Mouse (Mus musculus) liver, embryonic 13.5 days (tissue): ENCODE data around the gene P3h1. TPM values are rescaled to one million over a fixed set of nuclear protein-coding genes. Genes with fewer than 3 reads are reported as not detected.

ENCODE experiments used
- ATAC-seq: fragments of 200-750 bp; cut with Nextera tagmentation; 2 replicates; pipeline ENCODE4 v1.8.0; 2017; ENCODE audit warnings: low read depth, mild to moderate bottlenecking, moderate number of reproducible peaks, moderate library complexity
- DNase-seq: peaks from one replicate; pipeline ENCODE4 v3.0.0; 2022
- H3K27ac ChIP-seq: fragments of 300-500 bp; sonication (generic); 2 replicates; pipeline ENCODE4 v1.5.1; 2015; ENCODE audit warnings: moderate library complexity, mild to moderate bottlenecking, inconsistent platforms
- H3K27me3 ChIP-seq: fragments of 300-500 bp; sonication (generic); 2 replicates; pipeline ENCODE4 v1.6.1; 2015; ENCODE audit warnings: mild to moderate bottlenecking, inconsistent platforms
- H3K36me3 ChIP-seq: fragments of 300-500 bp; sonication (generic); 2 replicates; pipeline ENCODE4 v1.6.1; 2015; ENCODE audit warnings: mild to moderate bottlenecking, inconsistent platforms
- H3K4me1 ChIP-seq: fragments of 300-500 bp; sonication (generic); replicated peaks from 2 replicates; pipeline ENCODE4 v1.6.1; 2015; ENCODE audit warnings: inconsistent platforms
- H3K4me2 ChIP-seq: fragments of 300-500 bp; sonication (generic); 2 replicates; pipeline ENCODE4 v1.6.1; 2015; ENCODE audit warnings: inconsistent platforms, mild to moderate bottlenecking, moderate library complexity
- H3K4me3 ChIP-seq: fragments of 300-500 bp; sonication (generic); replicated peaks from 2 replicates; pipeline ENCODE4 v1.5.1; 2015; ENCODE audit warnings: mild to moderate bottlenecking, inconsistent platforms
- H3K9ac ChIP-seq: fragments of 300-500 bp; sonication (generic); 2 replicates; pipeline ENCODE4 v1.6.1; 2015; ENCODE audit warnings: mild to moderate bottlenecking, inconsistent platforms
- H3K9me3 ChIP-seq: fragments of 300-500 bp; sonication (generic); replicated peaks from 2 replicates; pipeline ENCODE4 v1.6.1; 2016; ENCODE audit warnings: inconsistent platforms
- WGBS: fragments of 180-500 bp; shearing (Covaris S2); methylation state at CpG from one replicate; pipeline ENCODE4 v1.1.7; 2015; ENCODE audit not compliant: insufficient replicate concordance; 5-methylcytosine and 5-hydroxymethylcytosine counted together
- polyA plus RNA-seq: library from polyadenylated mRNA; unstranded; fragments of >200 nt; fragmentation: Nextera tagmentation; extraction: Ambion mirVana; gene quantifications from 2 replicates; pipeline ENCODE4 v1.2.1, GENCODE M21; 2015

P3h1 gene
- 9.3 and 9.4 TPM in 2 replicates for polyA plus RNA-seq

DNA sequence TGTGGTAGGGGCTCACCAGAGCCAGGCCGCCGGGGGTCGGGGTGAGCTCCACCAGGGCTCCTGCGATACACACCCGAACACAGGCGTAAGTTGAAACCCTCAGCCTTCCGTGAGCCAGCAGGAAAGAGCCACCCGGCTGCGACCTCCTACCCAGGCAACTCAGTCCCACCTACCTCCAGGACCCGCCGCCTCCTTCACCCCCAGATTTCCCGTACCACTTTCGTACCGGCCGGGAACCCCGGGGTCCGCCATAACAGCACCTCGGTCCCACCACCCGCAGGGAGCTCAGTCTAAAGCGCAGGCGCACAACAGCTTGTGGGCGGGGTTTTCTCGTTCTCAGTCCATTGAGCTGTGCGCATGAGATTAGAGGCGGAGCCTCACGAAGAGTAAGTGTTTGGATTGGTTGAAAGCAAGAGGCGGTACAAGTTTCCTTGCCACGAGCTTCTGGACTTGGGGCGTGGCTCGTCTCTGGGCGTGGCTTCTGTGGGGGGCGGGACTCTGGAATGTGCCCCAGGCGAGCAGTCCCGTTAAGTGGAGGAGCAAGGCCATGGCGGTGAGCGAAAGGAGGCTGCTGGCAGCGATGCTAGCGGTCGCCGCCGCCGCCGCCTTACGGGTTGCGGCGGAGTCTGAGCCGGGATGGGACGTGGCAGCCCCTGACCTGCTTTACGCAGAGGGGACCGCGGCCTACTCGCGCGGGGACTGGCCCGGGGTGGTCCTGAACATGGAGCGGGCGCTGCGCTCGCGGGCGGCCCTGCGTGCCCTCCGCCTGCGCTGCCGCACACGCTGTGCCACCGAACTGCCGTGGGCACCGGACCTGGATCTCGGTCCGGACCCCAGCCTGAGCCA is at the start of gene P3h1, which contains the start of gene AU022252:
P3h1 (plus strand) TSS at position 506 of the 846 bp plus-strand sequence.
AU022252 (minus strand) TSS at position 303 of the 846 bp plus-strand sequence.
- peaks cover 21% of the 10 kb centered on the region for H3K36me3 ChIP-seq
- peak; percentile 99 for DNase-seq
- no peaks in the 10 kb centered on the region for H3K9me3 ChIP-seq
- H3K27ac ChIP-seq: peak within 1 kb of the TSS; percentile 59
- peak within 1 kb of the TSS; percentile 99 for H3K4me2 ChIP-seq
- H3K4me3 ChIP-seq: peak within 1 kb of the TSS; percentile 84
- under 1% methylated on average over 71 of the region's 71 CpGs for WGBS
- peaks cover 24% of the 10 kb centered on the region for H3K4me1 ChIP-seq
- H3K27me3 ChIP-seq: peaks cover 6% of the 10 kb centered on the region; the same call in 1 of the 2 replicates
- H3K9ac ChIP-seq: peak within 1 kb of the TSS; percentile 89
- peak; percentile 96 for ATAC-seq

DNA sequence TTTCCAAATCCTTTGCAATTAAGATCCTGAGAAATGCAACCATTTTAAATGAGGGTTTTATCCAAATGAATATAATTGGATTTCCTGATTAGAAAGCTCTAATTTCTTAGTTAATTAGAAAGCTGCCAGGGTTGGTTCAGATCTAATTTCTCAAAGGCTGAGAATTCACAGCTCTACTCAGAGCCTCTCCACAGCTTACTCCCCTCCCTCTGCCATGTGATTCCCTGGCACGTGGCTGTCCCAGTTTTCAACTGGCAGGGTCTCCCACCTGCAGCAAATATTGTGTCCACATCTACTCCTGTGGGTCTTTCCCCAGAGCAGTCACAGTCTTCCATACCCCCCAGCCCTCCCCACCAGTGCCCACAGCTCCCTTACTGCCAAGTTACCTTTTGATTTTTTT is 49.2 kb upstream of the P3h1 start:
- ATAC-seq (no peak), DNase-seq (no peak)
- Histone ChIP-seq H3K27ac (peak overlapping the region; percentile 53; the same call in 1 of the 2 replicates), H3K4me1 (peaks cover 89% of the 10 kb centered on the region), H3K27me3 (no peaks in the 10 kb centered on the region), H3K4me3 (peak overlapping the region; percentile 20; the same call in 1 of the 2 replicates), H3K9me3 (no peaks in the 10 kb centered on the region), H3K36me3 (peaks cover 100% of the 10 kb centered on the region), H3K4me2 (peak overlapping the region; percentile 25), H3K9ac (0 out of 2 replicates have a peak overlapping the region, but pooled peaks have one; percentile 3)
- WGBS: 55% methylated on average over 1 of the region's 1 CpGs

- Histone ChIP-seq H3K9ac (peak overlapping the region; percentile 53), H3K27me3 (no peaks in the 10 kb centered on the region), H3K4me1 (peaks cover 69% of the 10 kb centered on the region), H3K27ac (peak overlapping the region; percentile 47), H3K36me3 (peaks cover 81% of the 10 kb centered on the region), H3K9me3 (no peaks in the 10 kb centered on the region), H3K4me2 (peak overlapping the region; percentile 88), H3K4me3 (peak overlapping the region; percentile 77)
- WGBS: 74% methylated on average over 4 of the region's 4 CpGs
- DNase-seq: no peak
- ATAC-seq: no peak
Measured at GRCm38 (mm10) chr4:119185771-119186170, 46.9 kb upstream of the P3h1 start.

DNA sequence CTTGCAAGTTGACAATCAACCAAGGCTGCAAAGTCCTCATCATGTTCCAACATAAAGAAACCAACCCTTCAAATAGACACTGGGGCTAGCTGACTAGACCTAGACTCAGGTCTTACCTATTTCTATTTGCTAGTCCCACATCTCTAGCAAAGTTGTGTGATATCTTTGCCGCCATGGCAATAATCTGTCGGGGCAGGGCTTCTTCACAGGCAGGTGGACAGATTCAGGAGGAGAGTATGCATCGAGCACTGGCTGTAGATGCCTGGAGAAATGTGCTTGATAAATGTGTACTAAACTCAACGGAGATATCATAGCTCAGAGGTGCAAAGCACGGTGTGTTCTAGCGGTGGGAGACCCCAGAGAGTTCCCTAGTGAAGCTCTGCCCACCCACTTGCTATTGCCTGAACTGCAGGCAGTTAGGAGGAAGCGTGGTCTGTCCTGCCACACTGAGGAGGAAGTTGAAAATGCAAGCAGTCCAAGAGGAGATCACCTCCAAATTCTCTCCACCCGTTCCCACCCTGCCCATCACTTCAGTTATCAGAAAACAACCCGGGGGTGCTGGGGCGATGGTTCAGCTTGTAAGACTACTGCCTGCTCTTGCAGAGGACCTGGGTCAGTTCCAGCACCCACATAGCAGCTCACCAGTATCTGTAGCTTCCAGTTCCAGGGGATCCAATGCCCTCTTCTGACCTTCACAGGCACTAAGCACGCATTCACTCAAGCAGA is 44.5 kb upstream of the P3h1 start:
- H3K9ac ChIP-seq: peak overlapping the region; percentile 91
- H3K27me3 ChIP-seq: no peaks in the 10 kb centered on the region
- ATAC-seq (peak; percentile 63), DNase-seq (peak; percentile 72)
- H3K4me3 ChIP-seq: peak overlapping the region; percentile 77
- 10% methylated on average over 11 of the region's 11 CpGs for WGBS
- peaks cover 71% of the 10 kb centered on the region for H3K4me1 ChIP-seq
- H3K9me3 ChIP-seq: no peaks in the 10 kb centered on the region
- peak overlapping the region; percentile 88 for H3K4me2 ChIP-seq
- H3K27ac ChIP-seq: peak overlapping the region; percentile 96
- H3K36me3 ChIP-seq: peaks cover 57% of the 10 kb centered on the region

DNA sequence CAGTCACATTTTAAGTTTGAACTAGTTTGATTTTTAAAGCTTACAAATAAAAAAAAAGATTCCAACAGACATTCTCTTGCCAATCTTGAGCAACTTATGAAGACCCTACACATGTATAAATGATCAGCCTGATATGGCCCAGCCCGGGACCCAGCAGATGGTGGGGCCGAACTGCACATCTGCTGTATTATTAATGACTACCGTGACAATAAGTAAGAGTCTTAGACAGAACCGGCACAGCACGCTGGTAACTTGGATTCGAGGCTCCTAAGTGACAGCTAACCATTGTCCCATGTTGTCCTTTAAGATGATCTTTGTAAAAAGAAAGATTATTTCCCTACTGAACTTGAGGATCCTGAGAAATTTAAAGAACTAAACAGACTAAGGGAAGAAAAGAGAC is 43.3 kb upstream of the P3h1 start:
- peak overlapping the region; percentile 99 for H3K27ac ChIP-seq
- DNase-seq: no peak
- peak overlapping the region; percentile 91 for H3K9ac ChIP-seq
- H3K9me3 ChIP-seq: no peaks in the 10 kb centered on the region
- H3K4me1 ChIP-seq: peaks cover 73% of the 10 kb centered on the region
- ATAC-seq: no peak
- H3K27me3 ChIP-seq: no peaks in the 10 kb centered on the region
- peaks cover 45% of the 10 kb centered on the region for H3K36me3 ChIP-seq
- WGBS: 14% methylated on average over 6 of the region's 6 CpGs
- H3K4me2 ChIP-seq: peak overlapping the region; percentile 78
- H3K4me3 ChIP-seq: peak overlapping the region; percentile 77

GRCm38 (mm10) chr4:119189864-119190263 is 42.9 kb upstream of the P3h1 start, which contains the start of gene Ermap:
Gene Ermap, minus strand, starts transcription at chr4:119190011.
- ATAC-seq: peak; percentile 92

DNA sequence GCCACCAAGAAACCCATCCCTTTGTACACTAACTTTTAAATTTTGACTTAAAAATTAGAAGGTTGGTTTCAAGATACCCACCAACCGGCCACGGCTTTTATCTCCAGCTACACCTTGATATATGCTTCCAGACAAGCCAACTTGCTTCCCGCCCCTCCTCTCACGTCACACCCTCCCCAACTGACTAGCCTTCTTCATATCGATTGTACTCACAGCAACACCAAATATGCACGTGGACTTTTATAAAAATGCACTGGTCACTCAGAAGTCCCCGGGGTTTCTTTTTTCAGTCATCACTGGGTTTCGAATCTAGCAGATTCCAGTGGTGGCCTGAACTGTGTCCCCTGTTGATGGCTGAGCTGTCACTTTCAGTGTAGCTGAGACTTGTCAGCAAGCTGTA is 42.1 kb upstream of the P3h1 start:
- peak; percentile 66 for ATAC-seq
- Histone ChIP-seq H3K27me3 (no peaks in the 10 kb centered on the region), H3K4me2 (peak overlapping the region; percentile 78), H3K27ac (peak overlapping the region; percentile 99), H3K9ac (peak overlapping the region; percentile 91), H3K4me1 (peaks cover 69% of the 10 kb centered on the region), H3K4me3 (peak overlapping the region; percentile 77), H3K9me3 (no peaks in the 10 kb centered on the region), H3K36me3 (peaks cover 33% of the 10 kb centered on the region)
- 21% methylated on average over 8 of the region's 8 CpGs for WGBS
- DNase-seq: peak; percentile 77

More at GRCm38 (mm10) chr4:119189864-119190263, 42.9 kb upstream of the P3h1 start, which contains the start of gene Ermap:
- peaks cover 73% of the 10 kb centered on the region for H3K4me1 ChIP-seq
- 11% methylated on average over 6 of the region's 6 CpGs for WGBS
- peaks cover 40% of the 10 kb centered on the region for H3K36me3 ChIP-seq
- peak within 1 kb of the TSS; percentile 99 for H3K27ac ChIP-seq
- DNase-seq: peak; percentile 87
- H3K9ac ChIP-seq: peak within 1 kb of the TSS; percentile 91
- peak within 1 kb of the TSS; percentile 77 for H3K4me3 ChIP-seq
- peak within 1 kb of the TSS; percentile 88 for H3K4me2 ChIP-seq
- H3K9me3 ChIP-seq: no peaks in the 10 kb centered on the region
- H3K27me3 ChIP-seq: no peaks in the 10 kb centered on the region

DNA sequence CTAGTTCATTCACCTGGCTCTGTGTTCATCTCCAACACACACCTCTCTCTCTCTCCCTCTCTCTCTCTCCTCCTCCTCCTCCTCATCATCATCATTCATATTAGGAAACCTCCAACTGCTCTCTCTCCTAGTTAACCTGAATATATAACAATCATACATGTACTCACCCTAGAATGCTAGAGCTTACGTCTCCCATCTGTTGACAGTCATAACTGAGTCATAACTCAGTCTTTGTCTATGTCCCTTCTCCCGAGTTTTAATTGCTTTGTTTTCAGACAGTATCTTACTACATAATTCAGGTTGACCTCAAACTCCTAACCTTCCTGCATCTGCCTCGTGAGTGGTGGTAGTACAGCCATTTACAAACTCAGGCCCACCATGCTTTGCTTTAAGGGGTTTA is 41.4 kb upstream of the P3h1 start:
- Histone ChIP-seq H3K9ac (peak overlapping the region; percentile 91), H3K4me2 (peak overlapping the region; percentile 78), H3K27me3 (no peaks in the 10 kb centered on the region), H3K4me3 (peak overlapping the region; percentile 77), H3K4me1 (peaks cover 69% of the 10 kb centered on the region), H3K36me3 (peaks cover 26% of the 10 kb centered on the region), H3K9me3 (no peaks in the 10 kb centered on the region), H3K27ac (peak overlapping the region; percentile 99)
- WGBS: 46% methylated on average over 3 of the region's 3 CpGs
- ATAC-seq (no peak), DNase-seq (no peak)

DNA sequence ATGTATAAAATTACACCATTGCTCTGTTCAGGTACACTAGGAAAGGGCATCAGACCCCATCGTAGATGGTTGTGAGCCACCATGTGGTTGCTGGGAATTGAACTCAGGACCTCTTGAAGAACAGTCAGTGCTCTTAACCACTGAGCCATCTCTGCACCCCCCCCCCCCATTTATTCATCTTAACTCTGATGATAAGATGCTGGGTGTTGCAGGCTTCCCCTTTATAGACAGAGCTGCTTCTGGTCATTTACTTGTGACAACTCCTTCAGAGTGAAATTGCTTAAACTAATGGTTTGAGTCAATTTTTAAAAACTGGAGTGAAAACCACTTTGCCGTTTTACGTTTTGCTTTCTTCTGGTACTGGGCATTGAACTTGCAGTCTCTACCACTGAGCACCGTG is 40.0 kb upstream of the P3h1 start:
- H3K36me3 ChIP-seq: peaks cover 19% of the 10 kb centered on the region
- H3K4me3 ChIP-seq: no peak overlapping the region
- peak overlapping the region; percentile 19 for H3K9ac ChIP-seq
- 85% methylated on average over 4 of the region's 4 CpGs for WGBS
- no peaks in the 10 kb centered on the region for H3K27me3 ChIP-seq
- no peak overlapping the region for H3K4me2 ChIP-seq
- no peak for ATAC-seq
- H3K27ac ChIP-seq: peak overlapping the region; percentile 99
- peaks cover 70% of the 10 kb centered on the region for H3K4me1 ChIP-seq
- no peaks in the 10 kb centered on the region for H3K9me3 ChIP-seq
- no peak for DNase-seq

- H3K36me3 ChIP-seq: peaks cover 13% of the 10 kb centered on the region
- H3K4me1 ChIP-seq: peaks cover 88% of the 10 kb centered on the region
- H3K4me2 ChIP-seq: peak within 1 kb of the TSS; percentile 77
- peak; percentile 84 for ATAC-seq
- H3K27me3 ChIP-seq: no peaks in the 10 kb centered on the region
- peak within 1 kb of the TSS; percentile 99 for H3K9ac ChIP-seq
- peak within 1 kb of the TSS; percentile 98 for H3K4me3 ChIP-seq
- H3K9me3 ChIP-seq: no peaks in the 10 kb centered on the region
- H3K27ac ChIP-seq: peak within 1 kb of the TSS; percentile 99
- WGBS: under 1% methylated on average over 47 of the region's 47 CpGs
- peak; percentile 80 for DNase-seq
Measured at GRCm38 (mm10) chr4:119194909-119195581, 37.7 kb upstream of the P3h1 start, which contains the start of gene Svbp. Gene Svbp, plus strand, starts transcription at chr4:119195306.
